Mouse (Mus musculus) heart, adult 2 months (tissue): Measurements from ENCODE around the gene Slc24a2. TPM values are rescaled to one million over a fixed set of nuclear protein-coding genes. Genes with fewer than 3 reads are reported as not detected.
A peak's percentile ranks its signal among the peaks of the same experiment; 100 is the strongest.

Source experiments
- DNase-seq, 2 experiments: peaks; one replicate each; pipeline ENCODE4 v3.0.0; 2021
- H3K27ac ChIP-seq: fragments of 200-600 bp; 2 replicates; pipeline ENCODE4 v1.8.1; 2022
- H3K27me3 ChIP-seq: fragments of 200-500 bp; 2 replicates; pipeline ENCODE4 v1.6.1; 2012; ENCODE audit warnings: mild to moderate bottlenecking, low read length, inconsistent platforms, mixed read lengths; ENCODE audit not compliant: control insufficient read depth, insufficient read depth
- H3K36me3 ChIP-seq: fragments of 200-500 bp; 2 replicates; pipeline ENCODE4 v1.6.1; 2012; ENCODE audit warnings: low read length, inconsistent platforms; ENCODE audit not compliant: control insufficient read depth, insufficient read depth
- H3K4me1 ChIP-seq: fragments of 200-500 bp; 2 replicates; pipeline ENCODE4 v1.6.1; 2011; ENCODE audit warnings: low read length; ENCODE audit not compliant: control insufficient read depth, insufficient read depth
- H3K4me3 ChIP-seq: fragments of 200-600 bp; 2 replicates; pipeline ENCODE4 v1.8.1; 2022
- H3K79me2 ChIP-seq: fragments of 200-500 bp; replicated peaks from 2 replicates; pipeline ENCODE4 v1.6.1; 2012; ENCODE audit warnings: mild to moderate bottlenecking, inconsistent platforms, low read length, moderate library complexity, mixed read lengths; ENCODE audit not compliant: control insufficient read depth, insufficient read depth
- H3K9ac ChIP-seq: fragments of 200-500 bp; 2 replicates; pipeline ENCODE4 v1.6.1; 2012; ENCODE audit warnings: low read depth, mild to moderate bottlenecking, control low read depth, inconsistent platforms, low read length, mixed read lengths
- CTCF ChIP-seq: fragments of 200-600 bp; IDR thresholded peaks from 2 replicates; pipeline ENCODE4 v1.8.1; 2022; ENCODE audit warnings: antibody characterized with exemption, mild to moderate bottlenecking, moderate library complexity
- EP300 ChIP-seq: fragments of 200-500 bp; IDR thresholded peaks from 2 replicates; pipeline ENCODE4 v1.6.1; 2011; ENCODE audit warnings: low read depth, low read length, control low read depth; ENCODE audit not compliant: insufficient read depth
- POLR2A ChIP-seq: fragments of 200-500 bp; IDR thresholded peaks from 2 replicates; pipeline ENCODE4 v1.6.1; 2011; ENCODE audit warnings: mild to moderate bottlenecking, low read depth, low read length, control low read depth; ENCODE audit not compliant: insufficient read depth
- WGBS: fragments of 180-500 bp; shearing (Covaris S2); methylation state at CpG from one replicate; pipeline ENCODE4 v1.1.7; 2018; 5-methylcytosine and 5-hydroxymethylcytosine counted together
- intact Hi-C: fragments of 180-260 bp; cut with DNase I; formaldehyde crosslinking; loops from one replicate; pipeline ENCODE4 v1.15.1; 2025
- polyA plus RNA-seq: library from polyadenylated mRNA; depleted of rRNA; stranded (reverse); fragments of >200 nt; gene quantifications from 2 replicates; pipeline ENCODE4 v1.2.3, GENCODE M21; 2012
- total RNA-seq, 2 experiments: library from RNA; stranded (reverse); gene quantifications; 2 replicates each; pipeline ENCODE4 v1.2.3; 2021

Slc24a2 gene
- total and polyA plus RNA-seq, 3 experiments = 0.66 to 2.5 (median 1.0) TPM

DNA sequence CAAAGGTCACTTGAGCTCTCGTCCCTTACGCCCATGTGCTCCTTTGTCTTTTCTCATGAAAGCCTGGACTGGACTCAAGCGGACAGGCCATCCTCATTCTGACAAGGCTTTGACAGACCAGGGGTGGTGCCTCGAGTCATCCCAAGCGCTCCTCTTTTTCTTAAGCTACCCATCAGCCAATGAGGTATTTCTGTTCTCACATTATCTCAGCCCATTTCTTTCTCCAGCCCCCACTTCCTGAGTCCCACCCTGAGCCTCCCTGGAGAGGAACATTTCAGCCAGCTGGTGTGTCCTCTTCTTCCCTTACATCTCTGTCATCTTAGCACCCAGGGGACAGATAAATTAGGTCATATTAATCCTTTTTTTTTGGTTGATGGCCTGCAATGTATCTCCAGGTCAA lies 193.8 kb downstream of the Slc24a2 start:
- Histone ChIP-seq H3K4me3 (no peak overlapping the region), H3K27ac (no peak overlapping the region), H3K27me3 (no peaks in the 10 kb centered on the region), H3K79me2 (no peaks in the 10 kb centered on the region), H3K36me3 (no peaks in the 10 kb centered on the region), H3K4me1 (no peaks in the 10 kb centered on the region), H3K9ac (no peak overlapping the region)
- WGBS = 58% methylated on average over 5 of the region's 5 CpGs
- intact Hi-C loops = no loop called here
- peak in 1 of 2 experiments; percentile 22 for DNase-seq
- no peak for TF ChIP-seq EP300
- no peak for TF ChIP-seq CTCF
- no peak for TF ChIP-seq POLR2A

DNA sequence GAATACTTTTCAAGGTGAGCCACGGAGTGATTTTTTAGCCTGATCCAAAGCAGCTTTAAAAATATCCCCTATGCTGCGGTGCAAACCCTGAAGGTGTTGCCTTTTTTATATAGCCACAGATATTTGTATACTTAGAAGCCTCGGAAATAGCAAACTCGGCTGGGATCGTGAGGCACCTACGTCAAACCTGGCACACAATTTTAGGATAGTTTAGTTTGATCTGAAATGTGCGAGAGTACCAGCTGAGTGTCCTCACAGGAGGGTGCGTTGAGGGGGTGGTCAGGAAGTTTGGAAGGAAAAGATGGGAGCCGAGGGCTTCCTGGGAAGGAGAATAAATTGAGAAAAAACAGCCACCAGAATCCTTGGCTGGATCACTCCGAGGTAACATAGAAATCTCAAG lies 194.6 kb downstream of the Slc24a2 start:
- TF ChIP-seq POLR2A = no peak
- TF ChIP-seq EP300 = no peak
- no peak for TF ChIP-seq CTCF
- 78% methylated on average over 10 of the region's 10 CpGs for WGBS
- Histone ChIP-seq H3K36me3 (no peaks in the 10 kb centered on the region), H3K27me3 (no peaks in the 10 kb centered on the region), H3K27ac (no peak overlapping the region), H3K4me3 (no peak overlapping the region), H3K79me2 (no peaks in the 10 kb centered on the region), H3K4me1 (no peaks in the 10 kb centered on the region), H3K9ac (no peak overlapping the region)
- no peak for DNase-seq
- intact Hi-C loops = no loop called here

DNA sequence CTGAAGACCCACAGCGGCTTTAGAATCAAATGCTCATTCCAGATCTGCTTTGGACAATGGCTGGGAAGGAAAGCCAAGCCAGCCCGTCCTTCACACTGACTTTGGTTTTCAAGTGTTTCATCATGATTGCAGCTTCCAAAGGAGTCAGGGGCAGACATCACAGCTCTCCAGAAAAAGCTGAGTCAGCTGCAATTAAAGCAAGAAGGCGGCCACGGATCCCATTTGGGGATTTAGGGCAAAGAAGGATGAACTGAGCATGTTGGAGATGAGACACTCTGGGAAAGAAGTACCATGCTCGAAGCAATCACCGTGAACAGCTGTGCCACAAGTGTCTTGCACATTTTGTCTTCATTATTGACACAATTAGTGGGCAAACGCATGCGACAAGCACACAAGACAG lies 197.6 kb downstream of the Slc24a2 start:
- Histone ChIP-seq H3K4me3 (no peak overlapping the region), H3K27me3 (no peaks in the 10 kb centered on the region), H3K9ac (no peak overlapping the region), H3K27ac (no peak overlapping the region), H3K4me1 (no peaks in the 10 kb centered on the region), H3K36me3 (no peaks in the 10 kb centered on the region), H3K79me2 (no peaks in the 10 kb centered on the region)
- WGBS = 85% methylated on average over 8 of the region's 8 CpGs
- DNase-seq = no peak
- intact Hi-C loops = no loop called here
- TF ChIP-seq EP300 (no peak), POLR2A (no peak), CTCF (no peak)

DNA sequence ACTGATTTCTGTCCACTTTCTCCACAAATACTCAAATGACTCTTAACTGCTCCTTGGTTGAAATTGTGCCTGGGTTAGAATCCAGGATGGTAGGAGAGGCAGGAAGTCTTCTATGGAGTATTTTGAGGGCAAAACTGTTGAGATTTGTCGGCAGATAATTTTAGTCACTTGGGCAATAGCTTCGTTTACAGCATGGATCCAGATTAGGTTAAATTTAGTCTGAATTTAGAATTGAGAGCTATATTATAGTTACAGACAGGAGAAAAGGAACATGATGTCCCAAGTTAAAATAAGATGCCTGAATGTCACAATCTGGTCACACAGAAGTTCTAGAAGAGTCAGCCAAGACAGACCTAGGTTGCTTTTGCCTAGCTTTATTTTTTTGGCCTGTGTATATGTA lies 199.2 kb downstream of the Slc24a2 start:
- DNase-seq = no peak
- no peak overlapping the region for H3K27ac ChIP-seq
- no peaks in the 10 kb centered on the region for H3K79me2 ChIP-seq
- H3K27me3 ChIP-seq = no peaks in the 10 kb centered on the region
- intact Hi-C loops = no loop called here
- H3K4me3 ChIP-seq = no peak overlapping the region
- TF ChIP-seq EP300 = no peak
- no peak for TF ChIP-seq POLR2A
- no peak for TF ChIP-seq CTCF
- H3K4me1 ChIP-seq = no peaks in the 10 kb centered on the region
- H3K36me3 ChIP-seq = no peaks in the 10 kb centered on the region
- H3K9ac ChIP-seq = no peak overlapping the region
- 65% methylated on average over 2 of the region's 2 CpGs for WGBS

DNA sequence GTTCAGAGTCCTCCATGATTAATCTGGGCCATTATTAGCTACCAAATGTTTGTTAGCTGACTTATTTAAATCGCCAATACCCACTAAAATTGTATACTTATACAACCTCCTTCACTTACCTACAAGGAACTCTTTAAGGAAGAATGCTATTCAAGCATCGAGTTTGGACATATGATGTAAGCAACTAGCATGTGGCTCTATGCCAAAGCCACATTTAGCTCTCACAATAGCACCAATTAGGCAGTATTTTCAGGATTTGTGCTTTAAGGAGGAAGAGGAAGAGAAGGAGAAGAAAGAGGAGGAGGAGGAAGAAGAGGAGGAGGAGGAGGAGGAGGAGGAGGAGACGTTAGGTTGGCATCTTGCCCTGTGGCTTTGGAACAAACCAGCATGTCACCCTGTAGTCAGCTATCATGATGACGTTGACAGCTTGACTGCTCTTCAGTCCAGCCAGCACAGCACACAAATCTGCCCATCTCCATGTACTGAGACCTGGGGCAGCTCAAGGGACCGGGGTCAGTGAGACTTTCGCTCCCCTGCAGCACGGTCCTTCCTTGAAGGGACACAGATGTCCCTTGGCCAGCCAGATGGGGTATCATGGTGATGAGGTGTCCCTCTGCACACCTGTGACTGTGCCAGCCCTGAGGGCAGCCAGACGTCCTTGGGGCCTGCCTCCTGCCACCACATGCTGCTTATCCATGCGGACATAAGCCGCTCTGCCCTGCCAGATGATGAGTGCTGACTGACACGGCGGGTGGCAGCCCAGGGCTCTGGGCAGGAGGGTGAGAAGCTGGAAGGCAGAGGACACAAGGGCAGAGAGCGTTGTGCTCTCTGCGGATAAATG lies 203.7 kb downstream of the Slc24a2 start:
- no peaks in the 10 kb centered on the region for H3K36me3 ChIP-seq
- no peaks in the 10 kb centered on the region for H3K4me1 ChIP-seq
- H3K27ac ChIP-seq = no peak overlapping the region
- H3K79me2 ChIP-seq = no peaks in the 10 kb centered on the region
- H3K27me3 ChIP-seq = no peaks in the 10 kb centered on the region
- WGBS = 43% methylated on average over 14 of the region's 14 CpGs
- H3K4me3 ChIP-seq = no peak overlapping the region
- peak in 1 of 2 experiments; percentile 16 for DNase-seq
- H3K9ac ChIP-seq = no peak overlapping the region
- TF ChIP-seq POLR2A = no peak
- TF ChIP-seq CTCF = no peak
- no peak for TF ChIP-seq EP300
- intact Hi-C loops = no loop called here

DNA sequence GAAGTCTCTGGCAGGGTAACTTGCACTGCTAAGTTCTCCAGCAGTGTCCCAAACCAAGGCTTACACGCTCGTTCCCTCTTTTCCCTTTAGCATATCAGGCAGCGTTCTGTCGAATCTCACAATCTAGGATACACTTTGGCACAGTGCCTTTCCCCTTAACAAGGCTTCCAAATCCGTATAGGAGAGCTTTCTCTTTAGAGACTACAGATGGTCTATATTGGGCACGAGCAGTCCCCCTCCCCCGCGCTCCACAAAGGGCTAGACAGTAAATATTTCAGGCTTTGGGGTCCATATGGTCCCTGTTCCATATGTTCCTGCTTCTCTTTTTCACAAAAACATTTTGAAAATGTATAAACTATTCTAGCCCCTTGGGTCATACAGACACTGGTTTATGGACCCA lies 205.7 kb downstream of the Slc24a2 start:
- Histone ChIP-seq H3K9ac (no peak overlapping the region), H3K36me3 (no peaks in the 10 kb centered on the region), H3K27ac (no peak overlapping the region), H3K4me1 (no peaks in the 10 kb centered on the region; the same call in 1 of the 2 replicates), H3K4me3 (no peak overlapping the region), H3K27me3 (no peaks in the 10 kb centered on the region), H3K79me2 (no peaks in the 10 kb centered on the region)
- intact Hi-C loops = no loop called here
- DNase-seq = no peak
- WGBS = 73% methylated on average over 8 of the region's 8 CpGs
- no peak for TF ChIP-seq POLR2A
- no peak for TF ChIP-seq EP300
- no peak for TF ChIP-seq CTCF
